Mouse (Mus musculus) left cerebral cortex, adult 2 months (tissue): ENCODE measurements around the gene Gm7697. TPM values are rescaled to one million over a fixed set of nuclear protein-coding genes. Genes with fewer than 3 reads are reported as not detected.
"Not testable (repeated sequence)": the region's sequence is repeated elsewhere in the genome, so short reads cannot be mapped to it uniquely, and the experiment has no call there.

Experiments used
- DNase-seq, 2 experiments: peaks; one replicate each; pipeline ENCODE4 v3.0.0; 2021 to 2022; ENCODE audit warnings: low spot score in 2 of 2, mixed read lengths in 1 of 2; ENCODE audit errors: extremely low spot score in 1 of 2
- H3K27ac ChIP-seq: fragments of 200-600 bp; 2 replicates; pipeline ENCODE4 v1.8.1; 2022
- H3K4me3 ChIP-seq: fragments of 200-600 bp; 2 replicates; pipeline ENCODE4 v1.8.1; 2022
- CTCF ChIP-seq: fragments of 200-600 bp; IDR thresholded peaks from 2 replicates; pipeline ENCODE4 v1.8.1; 2022; ENCODE audit warnings: antibody characterized with exemption, mild to moderate bottlenecking, moderate library complexity
- intact Hi-C: fragments of 180-260 bp; cut with DNase I; formaldehyde crosslinking; loops from one replicate; pipeline ENCODE4 v1.15.1; 2025
- long read RNA-seq, 2 experiments: library from polyadenylated mRNA; stranded (forward); transcript quantifications; one replicate each; pipeline ENCODE4 v2.0.0; 2021; ENCODE audit warnings: borderline mapping rate in 2 of 2
- total RNA-seq, 2 experiments: library from RNA; stranded (reverse); gene quantifications; 2 replicates each; pipeline ENCODE4 v1.2.3; 2021

Gene Gm7697
- not detected for total RNA-seq
- long read RNA-seq, experiment 1 = 0 reads
- long read RNA-seq, experiment 2 = 0 reads

DNA sequence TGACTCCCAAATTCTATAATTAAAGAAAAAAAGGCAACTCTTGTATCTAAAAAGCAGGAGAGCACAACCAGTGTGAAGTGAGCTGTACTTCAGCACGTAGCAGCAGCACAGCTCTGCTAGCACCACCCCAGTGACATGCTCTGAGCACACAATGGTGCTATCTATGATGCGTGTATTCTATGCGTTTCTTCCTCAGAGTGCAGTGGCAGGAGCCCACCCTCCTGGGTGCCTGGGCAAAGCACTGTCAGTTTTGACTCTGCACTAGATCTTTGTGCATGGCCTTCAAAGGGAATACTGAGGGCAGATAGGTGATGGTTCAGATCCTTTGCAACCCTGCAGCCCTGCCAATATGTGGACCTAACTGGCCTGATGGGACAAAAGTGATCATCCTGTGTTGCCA lies at the start of gene Gm7697:
Gene Gm7697 (minus strand): TSS at position 101 of the 400 bp plus-strand sequence.
- H3K27ac ChIP-seq, DNase-seq, intact Hi-C loops, H3K4me3 ChIP-seq: not testable (repeated sequence)

DNA sequence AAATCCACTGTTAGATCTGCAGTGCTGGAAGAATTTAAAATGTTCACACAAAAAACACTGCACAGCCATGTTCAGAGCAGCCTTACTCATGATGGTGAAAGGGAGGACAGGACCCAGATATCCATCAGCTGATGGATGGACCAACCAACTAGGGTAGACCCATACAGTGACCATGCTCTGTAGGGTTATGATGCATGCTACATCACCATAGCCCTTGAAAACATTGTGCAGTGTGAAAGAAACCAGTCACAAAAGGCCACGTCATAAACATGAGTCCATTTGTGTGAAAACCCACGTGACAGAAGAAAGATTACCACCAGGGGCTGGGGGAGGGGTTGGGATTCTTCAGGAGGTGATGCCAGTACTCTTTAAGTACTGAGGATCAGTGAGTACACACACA lies 28.5 kb upstream of the Gm7697 start:
- H3K4me3 ChIP-seq, H3K27ac ChIP-seq, intact Hi-C loops, DNase-seq: not testable (repeated sequence)

DNA sequence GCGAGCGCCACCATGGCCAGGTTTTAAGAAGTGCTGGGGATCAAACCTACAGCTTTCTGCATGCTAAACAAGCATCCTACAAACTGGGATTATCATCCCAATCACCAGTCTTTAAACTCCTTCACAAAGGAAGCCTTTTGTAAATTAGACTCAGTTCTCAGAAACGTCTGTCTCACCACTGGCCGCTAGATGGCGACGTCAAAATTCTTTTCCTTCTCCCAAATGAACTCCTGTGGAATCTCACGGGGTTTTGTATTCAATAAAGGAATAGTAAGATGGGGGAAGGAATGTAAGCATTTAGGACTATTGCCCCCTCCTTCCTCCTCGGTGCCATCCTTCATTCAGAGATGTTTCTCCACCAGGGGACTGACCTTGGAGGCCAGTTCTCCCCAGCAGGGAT lies 26.8 kb upstream of the Gm7697 start:
- H3K27ac ChIP-seq, H3K4me3 ChIP-seq: not testable (repeated sequence)
- intact Hi-C loops = loop anchor here (5.0 kb wide), 2 partner anchors 152 to 222 kb away; no protein-coding TSS in a partner anchor
- peak; percentile 71 for TF ChIP-seq CTCF
- DNase-seq = peak; percentile 50 to 70

DNA sequence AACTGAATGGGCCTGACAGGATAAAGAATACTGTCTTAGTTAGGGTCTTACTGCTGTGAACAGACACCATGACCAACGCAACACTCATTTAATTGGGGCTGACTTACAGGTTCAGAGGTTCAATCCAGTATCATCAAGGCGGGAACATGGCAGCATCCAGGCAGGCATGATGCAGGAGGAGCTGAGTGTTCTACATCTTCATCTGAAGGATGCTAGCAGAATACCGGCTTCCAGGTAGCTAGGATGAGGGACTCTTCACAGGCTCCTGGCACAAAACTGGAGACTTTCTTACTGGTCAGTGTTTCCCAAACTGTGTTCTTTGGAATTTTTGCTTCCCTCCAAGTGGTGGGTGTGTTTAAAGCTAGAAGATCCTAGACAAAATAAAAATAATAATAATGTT lies 25.3 kb upstream of the Gm7697 start:
- not testable (repeated sequence) for H3K4me3 ChIP-seq, DNase-seq, H3K27ac ChIP-seq
- intact Hi-C loops = loop anchor here (5.0 kb wide), 2 partner anchors 151 to 221 kb away; no protein-coding TSS in a partner anchor

DNA sequence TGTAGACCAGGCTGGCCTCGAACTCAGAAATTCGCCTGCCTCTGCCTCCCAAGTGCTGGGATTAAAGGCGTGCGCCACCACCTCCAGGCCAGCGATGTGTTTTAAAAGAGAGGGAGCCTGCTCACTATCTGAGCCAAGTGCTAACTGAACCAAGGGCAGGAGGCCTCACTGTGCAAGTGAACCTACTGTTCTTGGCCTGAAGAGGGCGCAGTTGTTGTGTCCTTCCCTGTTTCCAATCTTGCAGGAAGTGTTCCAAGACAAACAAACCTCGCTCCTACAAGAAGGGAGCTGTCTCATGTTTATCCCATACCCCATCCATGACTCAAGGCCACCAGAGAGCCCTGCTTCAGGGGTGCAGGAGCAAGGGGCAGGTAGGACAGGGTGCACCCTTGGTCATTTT lies 24.4 kb upstream of the Gm7697 start:
- not testable (repeated sequence) for H3K27ac ChIP-seq, H3K4me3 ChIP-seq, DNase-seq
- intact Hi-C loops = loop anchor here (5.0 kb wide), 2 partner anchors 150 to 220 kb away; no protein-coding TSS in a partner anchor
- TF ChIP-seq CTCF = peak; percentile 33

DNA sequence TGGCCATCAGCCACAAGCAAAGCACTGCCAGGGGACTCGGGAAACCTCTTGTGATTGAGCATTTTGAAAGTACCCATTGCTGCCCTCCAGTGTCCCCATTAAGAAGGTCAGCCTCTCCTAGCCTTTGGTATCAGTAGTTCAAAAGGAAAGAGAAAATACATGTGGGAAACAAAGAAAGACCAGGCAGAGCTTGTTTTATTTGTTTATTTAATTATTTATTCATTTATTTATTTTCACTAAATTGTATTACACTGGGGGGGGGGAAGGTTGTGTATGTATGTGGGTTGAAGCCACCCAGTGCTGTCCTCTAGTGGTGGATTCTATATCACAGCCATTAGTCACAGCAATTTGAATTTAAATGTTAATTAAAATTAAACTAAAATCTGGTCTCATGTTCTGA lies 22.2 kb upstream of the Gm7697 start:
- H3K4me3 ChIP-seq, DNase-seq, H3K27ac ChIP-seq: not testable (repeated sequence)
- intact Hi-C loops = loop anchor here (5.0 kb wide), 2 partner anchors 148 to 218 kb away; no protein-coding TSS in a partner anchor
- TF ChIP-seq CTCF = peak; percentile 50

DNA sequence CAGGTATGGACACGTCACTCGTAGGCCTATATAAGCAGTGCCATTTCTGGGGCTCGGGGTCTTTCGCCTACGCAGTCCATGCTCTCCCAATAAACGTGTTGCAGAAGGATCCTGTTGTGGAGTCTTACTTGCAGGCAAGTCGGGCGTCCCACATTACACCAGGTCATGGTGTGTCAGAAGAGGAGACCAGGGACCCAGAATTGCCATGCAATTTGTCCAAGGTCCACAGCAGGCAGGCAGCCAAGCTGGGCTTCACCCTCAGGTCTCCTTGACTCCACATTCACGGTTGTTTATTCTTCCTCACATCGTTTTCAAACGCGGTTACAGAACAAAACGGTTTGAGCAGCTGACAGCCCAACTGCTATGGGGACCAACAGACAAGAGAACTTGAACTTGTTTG lies 21.7 kb upstream of the Gm7697 start:
- intact Hi-C loops = not testable (repeated sequence)
- peak; percentile 26 to 32 for DNase-seq

DNA sequence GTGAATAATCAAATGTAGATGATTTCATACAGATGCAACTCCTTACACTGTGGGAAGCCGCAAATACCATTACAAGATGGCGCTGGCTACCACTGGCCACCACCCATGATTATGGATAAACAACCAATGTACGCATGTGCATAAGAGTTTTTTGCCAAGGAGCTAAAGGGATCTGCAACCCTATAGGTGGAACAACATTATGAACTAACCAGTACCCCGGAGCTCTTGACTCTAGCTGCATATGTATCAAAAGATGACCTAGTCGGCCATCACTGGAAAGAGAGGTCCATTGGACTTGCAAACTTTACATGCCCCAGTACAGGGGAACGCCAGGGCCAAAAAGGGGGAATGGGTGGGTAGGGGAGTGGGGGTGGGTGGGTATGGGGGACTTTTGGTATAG lies 21.2 kb upstream of the Gm7697 start:
- intact Hi-C loops, H3K4me3 ChIP-seq, DNase-seq, H3K27ac ChIP-seq: not testable (repeated sequence)

More for the DNA sequence above, 21.7 kb upstream of the Gm7697 start:
- H3K27ac ChIP-seq, H3K4me3 ChIP-seq: not testable (repeated sequence)

DNA sequence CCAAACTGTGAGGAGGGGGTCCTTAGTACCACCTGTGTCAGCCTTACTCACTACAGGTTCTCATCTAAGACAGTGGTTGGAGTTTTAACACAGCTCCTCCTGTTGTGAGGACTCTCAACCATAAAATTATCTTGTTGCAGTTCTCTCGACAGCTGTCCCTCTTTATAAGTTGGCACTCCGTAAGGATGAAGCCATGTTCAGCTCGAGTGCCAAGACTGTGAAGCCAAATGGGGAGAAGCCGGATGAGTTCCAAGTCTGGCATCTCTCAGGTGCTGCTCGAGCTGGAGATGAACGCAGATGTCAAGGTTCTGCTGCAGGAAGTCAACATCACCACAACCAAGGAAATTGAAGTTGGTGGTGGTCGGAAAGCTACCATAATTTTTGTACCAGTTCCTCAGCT lies 18.0 kb upstream of the Gm7697 start:
- H3K4me3 ChIP-seq, DNase-seq, intact Hi-C loops, H3K27ac ChIP-seq: not testable (repeated sequence)

DNA sequence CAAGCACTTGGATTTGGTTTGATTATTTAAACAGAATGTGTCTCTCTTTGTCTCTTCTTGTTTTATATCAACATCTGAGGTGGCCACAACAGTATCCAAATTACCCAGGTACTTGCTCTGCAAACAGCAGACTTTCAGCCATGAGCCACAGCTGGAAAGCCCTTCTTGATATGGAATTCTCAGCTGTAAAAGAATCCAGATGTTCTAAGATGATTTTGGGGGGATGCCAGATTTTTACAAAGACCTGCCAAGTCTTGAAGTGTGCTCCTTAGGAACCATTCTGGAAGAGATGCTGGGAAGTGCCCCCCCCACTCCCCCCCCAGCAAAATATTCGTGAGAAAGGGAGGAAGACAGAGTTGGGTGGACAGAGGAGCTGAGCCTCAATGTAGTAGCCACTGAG lies 17.6 kb upstream of the Gm7697 start:
- H3K4me3 ChIP-seq, H3K27ac ChIP-seq, intact Hi-C loops, DNase-seq: not testable (repeated sequence)

DNA sequence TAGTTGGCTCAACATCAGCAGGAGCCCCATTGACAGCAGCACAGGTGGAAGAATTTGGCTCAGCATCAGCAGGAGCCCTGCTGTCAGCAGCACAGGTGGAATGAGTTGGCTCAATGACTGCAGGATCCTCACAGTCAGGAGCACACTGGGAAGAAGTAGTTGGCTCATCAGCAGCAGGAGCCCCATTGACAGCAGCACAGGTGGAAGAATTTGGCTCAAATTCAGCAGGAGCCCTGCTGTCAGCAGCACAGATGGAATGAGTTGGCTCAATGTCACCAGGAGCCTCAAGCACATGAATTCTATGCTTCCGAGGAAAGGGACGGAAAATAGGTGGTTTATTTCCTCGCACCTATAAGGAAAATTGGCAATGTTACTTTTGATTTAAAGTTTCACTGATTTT lies 47.8 kb downstream of the Gm7697 start:
- H3K27ac ChIP-seq, H3K4me3 ChIP-seq, intact Hi-C loops, DNase-seq: not testable (repeated sequence)

DNA sequence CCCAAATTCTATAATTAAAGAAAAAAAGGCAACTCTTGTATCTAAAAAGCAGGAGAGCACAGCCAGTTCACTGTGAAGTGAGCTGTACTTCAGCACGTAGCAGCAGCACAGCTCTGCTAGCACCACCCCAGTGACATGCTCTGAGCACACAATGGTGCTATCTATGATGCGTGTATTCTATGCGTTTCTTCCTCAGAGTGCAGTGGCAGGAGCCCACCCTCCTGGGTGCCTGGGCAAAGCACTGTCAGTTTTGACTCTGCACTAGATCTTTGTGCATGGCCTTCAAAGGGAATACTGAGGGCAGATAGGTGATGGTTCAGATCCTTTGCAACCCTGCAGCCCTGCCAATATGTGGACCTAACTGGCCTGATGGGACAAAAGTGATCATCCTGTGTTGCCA lies 69.3 kb downstream of the Gm7697 start, which contains the start of gene Gm9495:
Gene Gm9495 (minus strand): TSS at position 101 of the 400 bp plus-strand sequence.
- H3K27ac ChIP-seq, DNase-seq, H3K4me3 ChIP-seq, intact Hi-C loops: not testable (repeated sequence)

Other genes starting within 250 kb of the Gm7697 start
- under 1 TPM; 0.14 TPM for gene Gm9495, start 69.4 kb downstream of the Gm7697 start, total RNA-seq
- 10 to 100 TPM; 18.9 to 19.7 TPM for gene Zfp868, start 102.6 kb upstream of the Gm7697 start, total RNA-seq
- gene Zfp964, start 131.5 kb upstream of the Gm7697 start, total RNA-seq = 1 to 10 TPM; 3.5 to 4.6 TPM
- 10 to 100 TPM; 19.9 to 22.6 TPM for gene Zfp869, start 187.7 kb upstream of the Gm7697 start, total RNA-seq
- 1 to 10 TPM; 3.7 to 3.9 TPM for gene Zfp963, start 227.0 kb upstream of the Gm7697 start, total RNA-seq